Mouse (Mus musculus) retina, postnatal 1 day (tissue): ENCODE measurements at regions not wholly inside any gene's neighbourhood (a gene's known extent, or its start where the extent isn't known, plus 50 kb on each side); places are given as distances from the start of the nearest gene placed in this dataset.

Experiments used
- DNase-seq: peaks from one replicate; pipeline ENCODE4 v3.0.0-alpha.2; 2012

DNA sequence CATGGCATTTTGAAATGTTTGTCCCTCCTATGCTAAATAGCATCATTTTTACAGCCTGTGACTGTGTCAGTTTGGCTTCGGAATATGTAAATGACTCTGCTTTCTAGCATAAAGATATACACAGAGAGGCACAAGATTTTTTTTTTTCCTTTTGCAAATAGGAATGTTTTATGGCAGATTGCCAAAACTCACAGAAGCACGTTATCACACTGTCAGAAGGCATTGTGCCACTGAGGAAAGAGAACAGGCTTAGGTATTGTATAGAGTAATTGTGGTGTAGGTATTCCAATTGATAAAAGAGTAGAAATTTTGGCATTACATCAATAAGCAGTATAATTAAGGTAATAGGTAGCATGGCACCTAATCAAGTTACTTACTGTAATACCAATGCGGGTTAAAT lies 988.5 kb upstream of the Tenm2 start:
- peak; percentile 6 for DNase-seq

GRCm38 (mm10) chr11:38203347-38203746 lies 967.6 kb upstream of the Tenm2 start:
- no peak for DNase-seq

- DNase-seq = no peak
Measured at GRCm38 (mm10) chr11:38201136-38201741, 965.5 kb upstream of the Tenm2 start.

DNA sequence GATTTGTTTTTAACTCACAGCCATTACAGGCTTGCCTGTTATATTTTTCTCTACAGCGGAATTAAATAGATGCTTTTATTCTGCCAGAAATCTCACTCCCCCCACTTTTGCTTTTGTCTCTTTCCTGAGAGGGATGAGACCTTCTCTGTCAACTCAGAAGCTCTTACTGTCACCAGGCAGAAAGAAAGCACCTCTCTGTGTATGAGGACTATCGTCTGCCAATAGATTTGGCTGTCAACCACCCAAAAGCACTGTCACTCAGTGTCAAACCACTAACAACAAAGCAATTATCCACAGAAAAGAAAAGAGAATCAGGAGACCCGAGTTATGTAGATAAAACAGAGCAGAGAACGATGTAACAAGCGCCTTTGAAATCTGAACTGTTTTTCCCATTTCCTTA lies 958.0 kb upstream of the Tenm2 start:
- DNase-seq = no peak

- no peak for DNase-seq
Measured at GRCm38 (mm10) chr11:38191895-38192547, 956.3 kb upstream of the Tenm2 start.

DNA sequence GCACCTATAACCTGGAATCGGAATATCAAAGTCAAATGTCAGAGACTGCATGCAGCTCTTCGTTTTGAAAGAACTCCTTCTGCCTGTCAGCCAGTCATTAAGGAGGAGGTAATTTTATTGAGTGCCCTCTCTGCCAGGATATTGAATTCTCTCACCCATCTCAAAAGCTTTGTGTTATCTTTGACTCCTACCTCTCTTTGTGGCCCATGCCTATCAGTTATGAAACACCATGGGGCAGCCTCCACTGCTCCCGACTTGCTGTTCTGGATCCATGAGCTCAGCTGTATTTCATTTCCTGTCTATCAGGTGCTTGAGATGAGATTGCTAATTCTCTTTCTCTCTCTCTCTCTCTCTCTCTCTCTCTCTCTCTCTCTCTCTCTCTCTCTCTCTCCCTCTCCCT lies 955.7 kb upstream of the Tenm2 start:
- DNase-seq = no peak

GRCm38 (mm10) chr11:38170721-38171120 lies 935.0 kb upstream of the Tenm2 start:
- no peak for DNase-seq

GRCm38 (mm10) chr11:38158310-38158709 lies 922.5 kb upstream of the Tenm2 start:
- DNase-seq = no peak

DNA sequence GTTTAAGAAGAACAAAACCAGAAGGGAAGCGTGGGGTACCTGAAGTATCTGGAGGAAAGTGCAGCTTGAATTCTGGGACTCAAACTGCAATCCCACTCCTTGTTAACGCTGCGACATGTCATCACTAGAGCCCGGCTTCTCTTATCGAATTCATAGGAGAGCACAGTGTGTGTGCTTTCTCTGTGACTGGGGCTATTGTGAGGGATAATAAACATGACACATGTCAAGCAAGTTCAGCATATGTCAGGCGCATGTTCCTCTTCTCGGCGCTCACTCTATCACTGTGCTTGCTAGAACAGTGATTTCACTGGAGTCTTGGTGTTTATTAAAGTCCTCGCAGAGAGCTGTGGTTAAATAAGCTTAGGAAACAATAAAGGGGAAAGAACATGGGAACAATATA lies 921.2 kb upstream of the Tenm2 start:
- DNase-seq = no peak

DNA sequence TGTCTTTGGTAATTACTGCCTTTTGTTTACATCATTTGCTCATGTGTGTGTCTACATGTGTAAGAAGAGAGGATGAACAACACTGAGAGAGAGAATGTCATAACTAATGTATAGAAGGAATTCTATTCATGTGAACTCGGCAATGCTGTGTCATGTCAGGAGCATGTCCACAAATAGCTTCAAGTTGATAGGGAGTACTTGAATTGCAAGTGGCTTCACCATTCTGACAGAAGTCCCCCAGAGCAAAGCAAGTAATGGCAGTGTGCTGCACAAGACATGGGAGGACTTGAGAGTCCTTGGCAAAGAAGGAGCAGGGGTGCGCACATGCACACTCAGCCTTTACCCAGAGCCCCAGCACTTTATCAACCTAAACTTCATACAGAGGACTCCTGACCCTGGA lies 919.9 kb upstream of the Tenm2 start:
- DNase-seq = peak; percentile 6

DNA sequence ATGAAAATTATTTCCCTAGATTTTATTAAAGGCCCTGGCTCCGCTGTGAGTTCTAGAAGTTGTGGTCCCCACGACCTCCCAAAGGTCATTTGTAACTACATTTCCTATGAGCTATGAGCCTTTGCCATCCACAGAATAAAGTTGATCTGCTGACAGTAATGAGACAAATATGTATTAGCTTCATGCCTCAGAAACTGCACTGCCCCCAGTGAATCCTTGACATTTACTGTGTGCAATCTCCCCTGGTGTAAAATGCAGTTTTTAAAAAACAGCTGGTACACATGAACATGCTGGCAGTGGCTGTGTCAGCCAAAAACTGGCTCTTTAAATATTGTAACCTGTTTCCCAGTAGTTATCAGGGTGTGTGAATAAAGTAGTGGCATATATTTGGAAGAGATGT lies 907.7 kb upstream of the Tenm2 start:
- no peak for DNase-seq

DNA sequence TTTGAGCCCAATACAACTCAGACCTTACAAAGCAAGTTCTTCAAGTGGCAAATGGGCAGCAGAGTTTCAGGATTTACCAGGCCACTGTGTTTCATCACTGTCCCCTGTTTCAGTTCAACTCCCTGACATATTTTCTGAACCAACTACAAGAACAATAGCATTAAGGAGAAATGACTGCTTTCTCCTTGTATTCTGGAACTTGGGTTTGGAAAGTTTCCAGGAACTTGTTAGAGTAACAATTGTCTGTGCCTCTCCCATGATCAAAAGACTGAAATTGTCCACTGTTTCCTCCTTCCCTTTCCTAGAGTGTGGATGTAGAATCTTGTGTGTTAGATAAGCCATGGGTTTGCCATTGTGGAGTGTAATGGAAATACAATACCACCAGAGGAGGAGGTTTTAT lies 893.1 kb upstream of the Tenm2 start:
- peak; percentile 75 for DNase-seq

DNA sequence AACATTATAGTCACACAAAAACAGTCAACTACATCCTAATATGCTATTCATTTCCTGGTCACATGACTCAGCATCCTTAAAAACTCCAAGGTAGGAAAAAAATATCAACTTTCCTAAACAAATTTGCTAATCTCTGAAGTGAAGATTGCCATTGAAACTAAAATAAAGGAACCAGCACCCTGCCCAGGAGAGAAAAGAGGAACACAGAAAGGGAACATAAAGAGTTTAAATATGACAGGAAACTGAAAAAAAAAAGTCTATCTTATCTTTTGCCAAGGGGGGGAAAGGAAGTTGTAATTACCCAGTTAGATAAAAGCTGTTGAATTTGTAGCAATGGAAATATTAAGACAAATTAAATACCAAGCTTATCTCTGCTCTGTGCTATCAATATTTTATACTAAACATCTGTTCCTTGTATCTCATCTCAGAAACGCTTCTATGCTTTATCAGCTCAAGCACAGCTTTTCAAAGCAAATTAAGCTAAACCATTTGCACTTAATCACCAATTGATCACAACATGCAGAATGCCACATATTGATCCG lies 888.1 kb upstream of the Tenm2 start:
- DNase-seq = no peak

DNA sequence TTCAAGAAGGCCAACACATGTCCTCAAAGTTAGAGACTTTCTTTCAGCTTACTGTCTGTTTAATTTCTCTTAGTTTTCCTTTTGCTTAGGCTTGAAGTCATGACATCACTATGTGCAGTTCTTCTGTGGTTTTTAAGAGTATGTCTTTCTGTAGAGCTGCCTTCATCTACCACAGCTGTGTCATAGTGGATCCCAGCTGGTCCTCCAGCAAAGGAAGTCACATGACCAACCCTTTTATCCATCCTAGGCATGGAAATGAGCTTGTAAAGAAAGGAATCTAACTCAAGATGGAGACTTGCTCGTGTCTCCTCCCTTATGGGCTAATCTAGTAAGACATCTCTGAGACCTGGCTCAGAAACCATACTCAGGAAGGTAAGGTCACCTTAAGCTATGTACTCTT lies 886.7 kb upstream of the Tenm2 start:
- no peak for DNase-seq

DNA sequence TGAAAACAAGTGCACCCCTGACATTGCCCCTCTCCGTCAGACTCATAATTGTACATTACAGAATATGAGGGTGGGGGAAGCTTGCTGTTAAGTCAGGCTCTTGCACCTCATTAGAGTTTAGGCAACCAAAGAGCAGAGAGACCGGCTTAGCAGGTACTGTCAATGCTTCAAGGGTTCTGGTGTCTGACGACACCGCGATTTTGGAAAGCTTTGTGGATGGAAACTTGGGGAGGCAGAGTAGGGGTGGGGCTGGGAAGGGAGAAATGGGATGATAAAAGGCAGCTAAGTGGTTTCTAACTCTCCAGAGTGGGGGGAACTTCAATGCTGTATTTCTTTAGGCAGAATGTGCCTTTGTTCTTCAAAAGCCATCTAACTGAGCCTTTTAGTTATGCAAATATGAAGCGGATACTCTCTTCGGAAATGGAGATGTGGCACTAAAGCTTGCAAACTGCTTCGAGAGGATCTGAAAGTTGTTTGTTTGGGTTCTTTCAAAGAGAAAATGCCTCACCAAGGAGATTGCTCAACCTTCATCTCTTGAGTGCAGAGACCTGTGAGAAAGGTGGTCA lies 885.4 kb upstream of the Tenm2 start:
- no peak for DNase-seq

DNA sequence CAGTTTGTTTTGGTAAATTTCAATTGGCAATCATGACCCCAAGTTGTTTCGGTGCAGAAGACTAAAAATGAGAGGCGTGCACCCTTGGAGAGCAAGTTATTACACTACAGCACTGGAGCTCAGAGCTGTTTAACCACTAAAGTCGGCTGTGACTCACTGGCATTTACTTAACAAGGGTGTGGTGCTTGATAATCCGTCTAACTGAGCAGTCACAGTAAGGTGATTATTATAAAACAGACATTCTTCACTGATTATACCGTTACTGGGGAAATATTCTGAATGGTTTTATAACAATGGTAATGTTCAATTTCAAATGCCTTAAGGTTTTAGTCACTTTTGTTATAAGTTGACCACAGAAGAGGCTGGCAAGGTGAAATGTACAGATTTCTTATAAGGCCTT lies 882.0 kb upstream of the Tenm2 start:
- DNase-seq = no peak

DNA sequence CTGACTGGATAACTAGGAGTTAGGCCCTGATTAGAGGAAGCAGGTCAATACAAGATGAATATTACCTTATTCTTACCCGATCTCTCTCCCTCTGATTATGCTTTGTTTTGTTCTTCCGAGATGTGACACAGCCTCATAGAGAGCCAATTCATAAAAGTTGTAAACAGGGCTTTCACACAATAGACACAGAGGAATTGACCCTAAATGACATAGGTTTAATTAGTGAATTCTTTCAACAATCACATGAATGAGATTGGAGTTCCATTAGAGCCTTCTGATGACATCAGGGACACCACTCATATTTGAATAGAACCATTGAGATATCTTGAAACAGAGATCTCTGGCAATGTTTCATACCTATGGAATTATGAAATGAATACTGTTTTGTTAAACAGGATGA lies 856.4 kb upstream of the Tenm2 start:
- DNase-seq = peak; percentile 79

GRCm38 (mm10) chr11:38075171-38075732 lies 839.5 kb upstream of the Tenm2 start:
- DNase-seq = peak; percentile 46

DNA sequence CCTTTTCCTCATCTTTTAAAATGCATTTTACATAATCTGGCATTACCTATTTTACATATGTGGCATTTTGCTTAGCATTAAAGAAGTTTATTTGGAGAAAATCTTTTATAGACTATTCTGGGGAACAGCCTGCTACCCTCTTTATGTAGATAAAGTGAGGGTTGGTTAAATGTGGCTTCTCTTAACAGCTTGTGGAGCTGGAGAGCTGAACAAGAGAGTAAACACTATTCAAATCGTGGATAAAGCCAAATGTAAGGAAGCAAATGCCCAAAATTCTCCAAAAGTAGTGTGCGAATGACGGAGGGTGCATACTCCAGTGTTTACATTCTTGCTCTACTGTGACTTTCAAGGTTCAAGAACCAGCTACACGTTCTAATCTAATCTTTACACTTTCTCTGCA lies 833.9 kb upstream of the Tenm2 start:
- no peak for DNase-seq

GRCm38 (mm10) chr11:38067682-38068081 lies 831.9 kb upstream of the Tenm2 start:
- DNase-seq = peak; percentile 89

DNA sequence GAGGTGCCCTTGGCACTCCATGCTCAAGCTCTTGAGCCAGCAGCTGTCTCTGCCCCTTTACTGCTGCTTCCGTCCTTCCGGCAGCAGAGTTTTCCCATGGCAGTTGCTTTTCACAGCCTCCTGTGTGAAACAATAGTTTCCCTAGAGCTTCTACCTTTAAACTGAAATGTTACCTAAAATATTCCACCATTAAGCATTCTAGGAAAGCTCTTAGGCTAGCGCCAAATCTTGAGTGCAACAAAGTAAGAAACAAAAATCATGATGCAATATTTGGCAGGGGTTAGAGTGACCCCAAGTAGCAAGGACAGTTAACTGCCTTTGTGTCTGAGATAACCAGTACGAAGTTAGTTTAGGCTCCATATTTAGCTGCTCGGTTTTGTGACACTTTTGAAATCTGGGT lies 830.3 kb upstream of the Tenm2 start:
- no peak for DNase-seq

DNA sequence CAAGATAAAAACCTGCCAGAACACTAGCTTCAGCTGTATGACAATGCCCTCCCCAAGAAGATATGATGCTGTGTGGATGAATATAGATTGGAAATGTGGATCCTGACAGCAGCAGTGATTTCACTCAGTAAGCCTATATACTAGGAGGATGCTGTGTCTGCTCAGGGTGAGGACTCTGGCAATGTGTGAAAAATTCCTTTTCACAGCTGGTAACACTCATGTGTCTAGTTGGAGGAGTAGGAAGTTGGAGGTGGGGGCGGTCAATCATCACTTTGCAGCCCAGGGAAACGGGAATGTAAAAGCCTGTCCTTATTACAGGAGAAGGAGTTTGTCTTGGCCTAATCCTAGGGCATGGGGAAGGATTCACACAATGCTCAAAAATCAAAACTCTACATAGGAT lies 824.3 kb upstream of the Tenm2 start:
- DNase-seq = no peak

DNA sequence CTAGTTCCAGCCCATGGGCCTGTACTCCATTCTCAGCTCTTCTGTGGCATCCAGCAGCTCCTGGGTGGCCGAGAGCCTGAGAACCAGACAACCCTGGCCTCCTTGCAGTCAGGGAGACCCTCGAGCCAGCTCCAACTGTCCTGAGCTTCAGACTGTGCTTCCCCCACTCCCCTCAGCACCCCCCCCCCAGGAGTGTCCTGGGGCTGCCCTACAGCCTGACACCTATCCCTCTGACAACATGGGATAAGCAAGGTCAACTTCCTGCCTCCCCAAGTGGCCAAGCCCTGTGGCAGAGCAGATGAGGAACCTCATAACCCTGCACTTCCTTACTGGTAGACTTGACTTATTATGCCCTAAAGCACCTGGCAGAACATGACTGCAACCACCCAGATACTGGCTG lies 823.1 kb upstream of the Tenm2 start:
- no peak for DNase-seq

DNA sequence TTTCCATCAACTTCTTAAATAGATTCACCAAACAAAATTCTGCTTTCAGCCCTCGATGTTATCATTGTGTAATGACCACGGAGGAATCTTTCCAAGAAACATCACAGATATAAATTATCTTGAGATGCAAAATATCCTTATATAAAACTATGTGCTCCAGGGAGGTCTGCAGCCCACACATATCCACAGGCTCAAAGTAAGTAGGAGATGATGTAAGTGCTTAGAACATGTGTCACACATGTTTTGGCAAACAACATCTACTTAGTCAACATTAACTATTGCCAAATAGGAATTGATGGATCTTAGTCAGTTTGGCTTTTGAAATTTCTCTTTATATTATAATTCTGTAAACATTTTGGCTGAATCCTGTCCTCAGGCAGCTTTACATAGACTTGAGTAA lies 800.8 kb upstream of the Tenm2 start:
- no peak for DNase-seq
